Mouse (Mus musculus): Measurements from ENCODE around the gene Dynlt1a.
A peak's percentile ranks its signal among the peaks of the same experiment; 100 is the strongest.
"Not testable (repeated sequence)": the region's sequence is repeated elsewhere in the genome, so short reads cannot be mapped to it uniquely, and the experiment has no call there.

Gene Dynlt1a

GRCm38 (mm10) chr17:6286169-6286568 lies 31.1 kb downstream of the Dynlt1a start:
- DNase-seq = not testable (repeated sequence)

DNA sequence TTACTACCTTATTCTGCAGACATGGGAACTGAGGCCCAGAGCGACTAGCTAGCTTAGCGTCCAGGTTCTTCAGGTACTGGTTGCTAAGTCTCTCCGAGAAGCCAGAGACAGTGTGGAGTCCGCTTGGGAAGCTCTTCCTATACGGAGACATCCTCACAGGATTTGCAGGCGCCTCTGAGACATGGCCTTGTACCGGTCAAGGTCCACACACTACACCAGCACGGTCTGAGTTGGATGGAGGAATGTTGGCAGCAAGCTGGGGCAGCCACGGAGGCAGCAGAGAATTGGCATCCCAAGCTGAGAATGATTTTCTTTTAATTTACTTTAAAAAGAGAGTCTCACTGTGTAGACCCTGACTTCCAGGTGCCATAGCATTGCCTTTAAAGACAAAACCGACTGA lies 34.2 kb downstream of the Dynlt1a start:
- not testable (repeated sequence) for DNase-seq

GRCm38 (mm10) chr17:6280513-6280912 lies 36.8 kb downstream of the Dynlt1a start:
- DNase-seq = not testable (repeated sequence)

- DNase-seq = not testable (repeated sequence)
Measured at GRCm38 (mm10) chr17:6279772-6280171, 37.5 kb downstream of the Dynlt1a start.

- DNase-seq = peak in 1 of 2 experiments; percentile 19
Measured at GRCm38 (mm10) chr17:6279205-6279604, 38.1 kb downstream of the Dynlt1a start.

- not testable (repeated sequence) for DNase-seq
Measured at GRCm38 (mm10) chr17:6274693-6275092, 42.6 kb downstream of the Dynlt1a start.

DNA sequence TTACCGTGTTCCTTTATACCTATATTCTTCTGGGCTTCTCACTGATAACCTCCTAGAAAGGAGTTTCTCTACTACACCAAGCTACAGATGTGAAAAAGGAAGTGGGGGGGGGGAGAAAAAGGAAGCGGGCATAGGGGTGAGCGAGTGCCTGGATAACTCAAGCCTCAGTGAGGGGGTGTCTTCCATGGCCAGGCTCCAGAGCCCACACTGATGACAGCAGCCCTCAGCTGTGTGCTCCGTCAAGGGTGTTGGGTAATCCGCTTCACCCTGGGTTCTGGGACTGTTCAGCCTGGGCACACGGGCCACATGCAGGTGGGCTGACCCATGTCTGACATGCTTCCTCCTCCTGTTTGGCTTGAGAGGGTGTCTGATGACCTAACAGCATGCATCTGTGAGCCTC lies 45.3 kb downstream of the Dynlt1a start:
- DNase-seq = not testable (repeated sequence)

- peak in 1 of 2 experiments; percentile 25 for DNase-seq
Measured at GRCm38 (mm10) chr17:6270840-6271239, 46.5 kb downstream of the Dynlt1a start.

GRCm38 (mm10) chr17:6269876-6270831 lies 47.1 kb downstream of the Dynlt1a start:
- DNase-seq = peak; percentile 41 to 54

- DNase-seq = peak; percentile 80 to 85
Measured at GRCm38 (mm10) chr17:6257070-6257456, 60.2 kb downstream of the Dynlt1a start.

GRCm38 (mm10) chr17:6256400-6257069 lies 60.8 kb downstream of the Dynlt1a start, which contains the start of gene Tmem181a:
Gene Tmem181a, plus strand, starts transcription at chr17:6256860.
- peak; percentile 40 to 48 for DNase-seq

Data from cerebellum, postnatal 25 days (tissue).